In genomic region chr6:86788242-86788641, GRCm38 (mm10) we compare ENCODE assay signal across 13 mouse cellular contexts.
"Had no signal": no experiment of that assay in that cellular context is flagged by ENCODE, and none has a peak within 500 bp of the region (broad histone marks: within the 10 kb centered on the region; RNA-seq: fewer than 3 reads in every experiment).

No protein-coding gene starts in this region.

- H3K4me2 ChIP-seq: liver, embryonic 12.5 days; lung, embryonic 14.5 days; midbrain, embryonic 11.5 days; midbrain, embryonic 13.5 days; midbrain, embryonic 15.5 days; neural tube, embryonic 12.5 days had no signal

- DNase-seq: lung, embryonic 14.5 days; right cerebral cortex, postnatal 14 days; thymus, adult 18-20 months; thymus, postnatal 14 days; thymus, postnatal 36 days had no signal

- H3K36me3 ChIP-seq: liver, embryonic 12.5 days; midbrain, embryonic 13.5 days; midbrain, embryonic 15.5 days; neural tube, embryonic 12.5 days had no signal

- H3K9me3 ChIP-seq: liver, embryonic 12.5 days; megakaryocyte, embryonic 14.5 days; midbrain, embryonic 13.5 days; midbrain, embryonic 15.5 days; neural tube, embryonic 12.5 days had no signal

- H3K4me3 ChIP-seq: liver, embryonic 12.5 days; megakaryocyte, embryonic 14.5 days; midbrain, embryonic 13.5 days; midbrain, embryonic 15.5 days; neural tube, embryonic 12.5 days had no signal

- H3K27ac ChIP-seq: liver, embryonic 12.5 days; liver, embryonic 14.5 days; macrophage; midbrain, embryonic 13.5 days; midbrain, embryonic 15.5 days; neural tube, embryonic 12.5 days had no signal

- ATAC-seq: liver, embryonic 12.5 days; midbrain, embryonic 13.5 days; midbrain, embryonic 15.5 days had no signal

- H3K9ac ChIP-seq: liver, embryonic 12.5 days; liver, embryonic 14.5 days; lung, embryonic 14.5 days; midbrain, embryonic 13.5 days; midbrain, embryonic 15.5 days; neural tube, embryonic 12.5 days had no signal
